Mouse (Mus musculus): ENCODE data around the gene Lrsam1.
A peak's percentile ranks its signal among the peaks of the same experiment; 100 is the strongest.

DNA sequence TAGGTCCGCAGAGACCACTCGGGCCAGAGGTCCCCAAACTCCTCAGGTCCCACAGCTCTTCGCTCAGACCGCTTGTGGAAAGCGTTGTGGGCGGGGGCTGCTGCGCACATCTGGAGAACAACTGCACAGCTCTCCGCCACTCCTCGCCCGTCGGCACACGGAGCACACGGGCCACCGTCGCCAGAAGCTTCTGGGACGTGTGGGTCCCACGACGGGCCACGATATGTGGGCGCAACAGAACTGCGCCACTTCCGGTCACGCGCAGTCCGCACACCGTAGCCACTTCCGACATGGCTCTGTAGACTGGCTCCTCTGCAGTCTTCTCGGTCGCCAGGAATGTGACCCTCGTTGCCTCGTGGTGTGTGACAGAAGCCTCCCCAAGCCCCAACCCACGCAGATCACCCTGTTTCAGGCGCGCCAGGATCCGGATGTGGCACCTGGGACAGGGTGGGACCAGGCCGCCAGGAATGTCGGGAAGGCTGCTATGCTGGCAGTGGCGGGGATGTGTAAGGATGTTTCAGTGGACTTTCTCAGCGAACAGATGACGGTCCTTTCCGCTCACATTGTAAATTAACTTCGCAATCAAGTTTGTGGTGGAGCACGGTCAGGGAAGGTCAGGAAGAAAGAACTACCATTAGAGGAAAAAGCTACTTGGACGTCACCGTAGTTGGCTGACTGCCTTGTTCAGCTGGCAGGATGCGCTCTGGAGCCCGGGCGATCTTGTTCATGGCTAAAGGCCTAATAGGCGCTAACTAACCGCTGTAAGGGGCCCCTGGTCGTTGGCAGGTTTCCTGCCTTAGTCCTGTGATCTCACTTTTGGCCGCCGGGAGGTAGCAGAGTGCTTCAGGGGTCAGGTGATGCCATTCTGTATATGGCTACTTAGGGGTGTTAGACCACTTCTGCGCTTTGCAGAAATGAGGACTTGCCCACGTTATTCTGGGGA lies 5.5 kb upstream of the Lrsam1 start:
- TF ChIP-seq ZNF384 (IDR thresholded peaks at IDR 0.05; ENCODE audit: low read depth, low read length): no peak
- no peak for TF ChIP-seq MAFK (IDR thresholded peaks at IDR 0.05; ENCODE audit: insufficient read depth, low read depth, low read length)
- no peak for TF ChIP-seq CHD2 (IDR thresholded peaks at IDR 0.05; ENCODE audit: low read depth, low read length)
- peak; percentile 75; the same call in 1 of the 2 replicates for TF ChIP-seq HCFC1 (IDR thresholded peaks at IDR 0.05; ENCODE audit: borderline replicate concordance, insufficient read depth, low read length)
